Mouse (Mus musculus): ENCODE measurements around the gene Thoc3. TPM values are rescaled to one million over a fixed set of nuclear protein-coding genes. Genes with fewer than 3 reads are reported as not detected.
A peak's percentile ranks its signal among the peaks of the same experiment; 100 is the strongest.

The Thoc3 gene
- polyA plus RNA-seq, 1 experiment = 47.8 TPM

DNA sequence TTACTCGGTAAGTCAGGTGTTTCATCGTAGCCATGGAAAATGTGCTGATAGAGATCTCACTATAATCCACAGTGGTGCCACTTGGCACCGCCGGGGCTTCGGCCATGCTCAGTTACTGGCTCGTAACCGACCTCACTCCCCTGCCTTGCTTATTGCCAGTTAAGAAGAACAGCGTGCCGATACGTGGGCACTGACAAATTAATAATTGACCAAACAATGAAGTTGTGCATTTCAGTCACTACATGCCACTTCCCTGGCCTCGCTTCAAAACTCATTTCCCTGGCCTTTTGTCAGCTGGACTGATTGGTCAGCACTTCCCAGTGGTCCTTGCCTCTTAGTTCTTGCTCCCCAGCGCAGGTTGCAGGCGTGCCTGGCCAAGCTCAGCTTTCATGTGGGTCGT lies 12.8 kb upstream of the Thoc3 start:
- no peak for TF ChIP-seq CTCF (IDR thresholded peaks at IDR 0.05; ENCODE audit: borderline replicate concordance, extremely low read depth, insufficient read depth, insufficient read length)
- no peak for TF ChIP-seq POLR2A (IDR thresholded peaks at IDR 0.05; ENCODE audit: borderline replicate concordance, extremely low read depth, insufficient read depth, insufficient read length, poor library complexity, severe bottlenecking)
- no peak for DNase-seq (ENCODE audit: low read depth)

DNA sequence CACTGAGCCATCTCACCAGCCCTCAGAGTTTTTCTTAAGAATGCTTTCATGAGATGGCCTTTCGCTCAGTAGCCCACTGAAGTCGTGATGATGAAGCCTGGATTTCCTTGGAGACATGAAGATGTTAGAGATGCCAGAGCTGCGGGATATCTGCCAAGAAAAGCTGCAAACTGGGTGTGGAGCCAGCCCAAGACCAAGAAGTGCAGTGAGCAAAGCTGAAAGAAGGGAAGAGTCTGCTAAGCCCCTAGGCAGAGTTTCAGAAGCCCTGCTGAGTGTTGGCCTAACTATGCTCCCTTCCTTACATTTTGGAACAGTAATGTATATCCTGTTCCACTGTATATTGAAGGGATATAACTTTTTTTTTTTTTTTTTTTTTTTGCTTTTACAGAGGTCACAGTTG lies 10.6 kb upstream of the Thoc3 start:
- peak; percentile 50 for DNase-seq (ENCODE audit: low read depth)
- no peak for TF ChIP-seq POLR2A (IDR thresholded peaks at IDR 0.05; ENCODE audit: borderline replicate concordance, extremely low read depth, insufficient read depth, insufficient read length, poor library complexity, severe bottlenecking)
- no peak for TF ChIP-seq CTCF (IDR thresholded peaks at IDR 0.05; ENCODE audit: borderline replicate concordance, extremely low read depth, insufficient read depth, insufficient read length)

DNA sequence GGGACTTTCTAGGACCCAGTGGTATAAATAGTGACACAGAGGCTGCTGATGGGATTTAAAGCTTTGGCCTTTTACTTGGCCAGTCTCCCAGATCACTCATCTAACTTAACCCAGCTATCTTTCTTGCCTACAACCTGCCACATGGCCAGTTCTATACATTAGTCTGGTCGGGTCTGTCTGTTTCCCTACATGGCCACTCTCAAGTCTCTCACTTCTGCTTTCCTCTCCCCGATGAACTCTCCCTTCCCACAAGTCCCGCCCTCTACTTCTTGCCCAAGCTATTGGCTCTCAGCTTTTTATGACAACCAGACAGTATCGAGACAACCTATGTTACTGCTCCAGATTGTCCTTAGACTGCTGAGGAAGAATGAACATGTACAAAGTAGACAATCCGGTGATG lies 7.1 kb upstream of the Thoc3 start:
- TF ChIP-seq POLR2A (IDR thresholded peaks at IDR 0.05; ENCODE audit: borderline replicate concordance, extremely low read depth, insufficient read depth, insufficient read length, poor library complexity, severe bottlenecking) (no peak), CTCF (IDR thresholded peaks at IDR 0.05; ENCODE audit: borderline replicate concordance, extremely low read depth, insufficient read depth, insufficient read length) (no peak)
- no peak for DNase-seq (ENCODE audit: low read depth)

DNA sequence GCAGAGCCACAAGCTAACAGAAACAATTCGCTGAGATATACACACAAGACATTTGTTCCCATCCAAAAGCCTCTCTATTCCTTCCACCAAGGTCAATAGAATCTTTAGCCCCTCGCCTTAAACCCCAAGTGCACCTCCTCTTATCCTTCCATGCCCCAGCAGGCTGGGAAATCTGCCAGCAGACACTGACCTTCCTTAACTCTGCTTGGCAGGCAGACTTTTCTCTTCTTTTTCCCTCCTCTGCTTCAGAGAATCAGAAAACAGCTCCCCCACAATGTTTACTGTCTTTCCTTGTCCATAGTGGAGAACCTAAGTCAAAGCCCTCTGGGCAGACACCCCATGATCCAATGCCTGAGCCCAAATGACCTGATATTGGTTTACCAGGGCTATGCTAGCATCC lies 6.3 kb upstream of the Thoc3 start:
- TF ChIP-seq CTCF (IDR thresholded peaks at IDR 0.05; ENCODE audit: borderline replicate concordance, extremely low read depth, insufficient read depth, insufficient read length) (no peak), POLR2A (IDR thresholded peaks at IDR 0.05; ENCODE audit: borderline replicate concordance, extremely low read depth, insufficient read depth, insufficient read length, poor library complexity, severe bottlenecking) (no peak)
- DNase-seq (ENCODE audit: low read depth) = no peak

DNA sequence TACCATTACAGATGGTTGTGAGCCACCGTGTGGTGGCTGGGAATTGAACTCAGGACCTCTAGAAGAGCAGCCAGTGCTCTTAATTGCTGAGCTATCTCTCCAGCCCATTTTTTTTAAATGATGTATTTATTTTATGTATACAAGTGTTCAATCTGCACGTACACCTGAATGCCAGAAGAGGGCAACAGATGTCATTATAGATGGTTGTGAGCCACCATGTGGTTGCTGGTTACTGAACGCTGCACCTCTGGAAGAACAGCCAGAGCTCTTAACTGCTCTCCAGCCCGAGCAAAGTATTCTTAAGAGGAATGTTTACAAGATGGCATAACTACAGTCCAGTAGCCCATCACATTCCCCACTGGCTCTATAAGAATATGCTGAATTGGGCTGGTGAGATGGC lies 3.3 kb upstream of the Thoc3 start:
- DNase-seq (ENCODE audit: low read depth) = no peak
- TF ChIP-seq CTCF (IDR thresholded peaks at IDR 0.05; ENCODE audit: borderline replicate concordance, extremely low read depth, insufficient read depth, insufficient read length) (no peak), POLR2A (IDR thresholded peaks at IDR 0.05; ENCODE audit: borderline replicate concordance, extremely low read depth, insufficient read depth, insufficient read length, poor library complexity, severe bottlenecking) (no peak)

DNA sequence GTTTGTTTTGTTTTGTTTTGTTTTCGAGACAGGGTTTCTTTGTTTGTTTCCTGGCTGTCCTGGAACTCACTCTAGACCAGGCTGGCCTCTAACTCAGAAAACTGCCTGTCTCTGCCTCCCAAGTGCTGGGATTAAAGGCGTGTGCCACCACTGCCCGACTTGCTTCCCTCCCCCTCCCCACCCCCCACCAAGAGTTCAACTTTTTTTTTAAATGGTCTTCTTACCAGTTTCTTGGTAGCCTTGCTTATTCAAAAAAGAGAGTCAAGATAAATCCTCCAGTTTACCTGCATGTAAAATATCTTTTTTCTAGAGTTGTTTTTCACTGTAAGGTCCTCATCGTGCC lies 334 bp upstream of the Thoc3 start:
- TF ChIP-seq CTCF (IDR thresholded peaks at IDR 0.05; ENCODE audit: borderline replicate concordance, extremely low read depth, insufficient read depth, insufficient read length) (no peak), POLR2A (IDR thresholded peaks at IDR 0.05; ENCODE audit: borderline replicate concordance, extremely low read depth, insufficient read depth, insufficient read length, poor library complexity, severe bottlenecking) (no peak)
- DNase-seq (ENCODE audit: low read depth) = no peak

DNA sequence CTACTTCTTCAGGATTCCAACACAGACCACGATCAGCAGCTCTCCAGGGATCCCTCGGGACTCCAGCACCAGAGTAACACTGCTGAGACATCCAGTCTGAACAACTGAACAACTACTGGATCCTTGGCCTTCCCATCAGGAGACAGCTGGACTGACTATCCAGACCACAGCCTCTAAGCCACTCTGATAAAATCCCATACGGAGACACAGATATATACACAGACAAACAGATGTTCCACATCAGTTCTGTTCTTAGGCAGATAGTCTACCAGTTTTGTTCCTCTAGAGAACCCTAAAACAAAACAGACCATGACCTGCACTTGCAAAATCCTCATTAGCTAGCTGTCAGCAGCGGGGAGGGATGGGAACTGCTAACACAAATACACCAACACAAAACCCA lies 9.4 kb downstream of the Thoc3 start:
- TF ChIP-seq CTCF (IDR thresholded peaks at IDR 0.05; ENCODE audit: borderline replicate concordance, extremely low read depth, insufficient read depth, insufficient read length) (no peak), POLR2A (IDR thresholded peaks at IDR 0.05; ENCODE audit: borderline replicate concordance, extremely low read depth, insufficient read depth, insufficient read length, poor library complexity, severe bottlenecking) (no peak)
- DNase-seq (ENCODE audit: low read depth) = no peak

DNA sequence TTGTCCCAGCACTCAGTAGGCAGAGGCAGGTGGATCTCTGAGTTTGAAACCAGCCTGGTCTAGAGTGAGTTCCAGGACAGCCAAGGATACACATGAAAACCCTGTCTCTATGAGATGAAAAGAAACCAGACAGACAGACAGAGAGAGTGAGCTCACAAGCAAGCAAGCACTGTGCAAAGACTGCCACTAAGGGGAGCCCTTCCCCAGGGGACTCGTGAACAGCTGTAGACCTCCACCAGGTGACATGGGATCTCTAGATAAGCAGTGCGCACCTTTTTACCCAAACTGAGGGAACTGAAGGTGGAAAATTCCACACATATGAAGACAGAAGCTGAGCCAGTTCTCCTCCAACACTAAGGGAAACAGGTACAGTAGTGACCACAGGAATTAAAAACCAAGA lies 11.6 kb downstream of the Thoc3 start:
- peak; percentile 35; the same call in 1 of the 2 replicates for TF ChIP-seq CTCF (IDR thresholded peaks at IDR 0.05; ENCODE audit: borderline replicate concordance, extremely low read depth, insufficient read depth, insufficient read length)
- TF ChIP-seq POLR2A (IDR thresholded peaks at IDR 0.05; ENCODE audit: borderline replicate concordance, extremely low read depth, insufficient read depth, insufficient read length, poor library complexity, severe bottlenecking) = no peak
- no peak for DNase-seq (ENCODE audit: low read depth)

DNA sequence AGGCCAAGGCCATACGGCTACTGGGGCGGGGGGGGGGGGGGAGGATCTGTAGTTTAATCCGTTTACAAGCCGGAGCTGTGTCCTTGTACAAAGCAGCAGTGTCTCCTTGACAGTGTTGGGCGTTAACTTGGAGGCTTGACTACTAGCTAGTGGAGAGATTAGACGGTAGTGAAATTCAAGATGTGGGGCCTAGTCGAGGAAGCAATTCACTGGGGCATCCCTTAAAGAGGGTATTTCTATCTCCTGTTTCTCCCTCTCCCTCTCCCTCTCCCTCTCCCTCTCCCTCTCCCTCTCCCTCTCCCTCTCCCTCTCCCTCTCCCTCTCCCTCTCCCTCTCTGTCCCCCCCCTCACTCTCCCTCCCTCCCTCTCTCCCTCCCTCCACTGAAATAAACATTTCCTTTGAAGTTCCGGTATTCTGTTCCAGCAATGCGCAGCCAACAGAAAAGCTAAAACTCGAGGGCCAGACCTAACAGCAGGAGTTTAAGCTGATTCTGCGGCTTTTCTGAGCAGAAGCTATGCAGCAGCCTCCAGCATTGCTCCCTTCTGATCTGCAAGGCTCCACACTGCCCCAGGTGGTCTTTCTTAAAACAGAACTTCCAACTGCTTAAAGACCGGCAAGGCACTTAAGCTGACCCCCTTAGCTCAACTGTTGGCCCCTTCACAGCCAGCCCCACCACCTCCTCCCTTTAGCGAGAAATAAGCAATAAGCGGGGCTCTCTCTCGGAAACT lies 21.0 kb downstream of the Thoc3 start:
- TF ChIP-seq POLR2A (IDR thresholded peaks at IDR 0.05; ENCODE audit: borderline replicate concordance, extremely low read depth, insufficient read depth, insufficient read length, poor library complexity, severe bottlenecking) (no peak), CTCF (IDR thresholded peaks at IDR 0.05; ENCODE audit: borderline replicate concordance, extremely low read depth, insufficient read depth, insufficient read length) (peak; percentile 67; the same call in 1 of the 2 replicates)
- DNase-seq (ENCODE audit: low read depth) = peak; percentile 89

DNA sequence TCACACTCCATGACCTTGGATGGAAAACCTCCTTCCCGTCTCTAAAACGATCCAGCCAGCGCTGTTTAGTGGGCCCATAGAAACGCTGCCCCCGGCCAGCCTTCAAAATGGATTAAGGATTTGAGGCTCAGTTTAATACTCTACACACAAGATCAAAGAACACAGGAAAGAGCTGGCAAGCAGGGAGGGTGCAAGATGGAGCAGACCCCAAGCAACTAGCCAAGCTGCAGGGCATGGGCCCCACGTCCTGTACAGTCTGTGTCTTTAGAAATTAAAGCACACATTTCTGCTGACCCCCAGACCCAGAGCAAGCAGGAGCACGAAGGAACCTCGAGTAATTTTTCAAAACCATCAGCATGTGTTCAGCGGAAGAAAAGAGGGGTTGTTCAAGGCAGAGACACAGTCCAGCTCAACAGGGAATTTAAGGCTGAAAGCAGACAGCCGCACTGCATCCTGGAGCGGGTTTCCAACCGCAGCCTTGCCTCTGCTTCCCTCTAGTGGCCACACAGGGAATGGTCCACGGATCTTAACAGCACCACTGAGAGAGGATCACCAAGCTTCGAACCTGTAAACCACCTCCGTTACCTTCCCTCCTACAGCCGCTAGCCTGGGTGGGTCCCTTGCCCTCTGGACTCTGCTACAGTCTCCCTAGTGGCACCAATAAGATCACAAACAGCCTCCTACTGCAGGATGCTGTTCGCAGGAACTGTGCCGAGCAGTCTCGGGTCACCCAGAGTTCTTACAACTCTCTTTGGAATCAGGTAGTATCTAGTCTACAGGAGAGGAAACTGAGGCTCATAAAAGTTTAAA lies 21.8 kb downstream of the Thoc3 start:
- TF ChIP-seq POLR2A (IDR thresholded peaks at IDR 0.05; ENCODE audit: borderline replicate concordance, extremely low read depth, insufficient read depth, insufficient read length, poor library complexity, severe bottlenecking) (no peak), CTCF (IDR thresholded peaks at IDR 0.05; ENCODE audit: borderline replicate concordance, extremely low read depth, insufficient read depth, insufficient read length) (peak; percentile 100)
- peak; percentile 91 for DNase-seq (ENCODE audit: low read depth)

DNA sequence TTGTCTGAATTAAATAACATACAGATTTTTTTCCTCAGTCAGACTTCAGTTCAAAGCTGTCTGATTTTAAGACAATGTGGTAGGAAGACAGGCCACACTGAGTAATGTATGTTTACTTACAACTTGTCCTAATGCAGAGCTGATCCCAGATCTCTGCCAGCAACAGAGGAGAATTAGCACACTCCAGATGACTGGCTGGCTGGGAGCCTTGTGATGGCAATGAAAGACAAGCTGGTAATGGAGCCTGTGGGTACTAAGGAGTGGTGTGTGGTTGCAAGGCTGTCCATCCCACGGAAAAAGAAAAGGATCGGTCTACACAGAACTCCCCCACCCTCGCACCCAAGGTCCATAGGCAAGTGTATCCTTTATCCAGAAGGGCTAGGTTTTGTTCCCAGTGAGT lies 25.0 kb downstream of the Thoc3 start:
- no peak for TF ChIP-seq CTCF (IDR thresholded peaks at IDR 0.05; ENCODE audit: borderline replicate concordance, extremely low read depth, insufficient read depth, insufficient read length)
- no peak for TF ChIP-seq POLR2A (IDR thresholded peaks at IDR 0.05; ENCODE audit: borderline replicate concordance, extremely low read depth, insufficient read depth, insufficient read length, poor library complexity, severe bottlenecking)
- peak; percentile 79 for DNase-seq (ENCODE audit: low read depth)

DNA sequence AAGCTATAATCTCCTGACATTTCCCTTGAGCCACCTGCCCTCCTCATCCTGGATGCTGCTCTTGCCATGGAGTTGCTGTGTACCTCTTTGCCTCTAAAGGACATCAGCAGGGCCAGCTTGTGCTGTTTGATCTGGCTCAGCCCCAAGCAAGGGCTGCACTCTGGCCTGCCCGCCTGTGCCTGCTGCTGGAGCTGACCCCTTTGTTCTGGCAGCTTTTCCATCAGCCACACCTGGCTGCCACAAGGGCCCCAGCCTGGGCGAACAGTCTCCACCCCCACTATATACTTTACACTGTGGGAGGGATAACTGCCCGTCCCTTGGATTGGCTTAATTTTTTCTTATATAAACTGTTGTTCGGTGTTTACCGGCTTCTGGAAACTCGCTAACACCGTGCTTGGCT lies 28.7 kb downstream of the Thoc3 start:
- TF ChIP-seq POLR2A (IDR thresholded peaks at IDR 0.05; ENCODE audit: borderline replicate concordance, extremely low read depth, insufficient read depth, insufficient read length, poor library complexity, severe bottlenecking) (no peak), CTCF (IDR thresholded peaks at IDR 0.05; ENCODE audit: borderline replicate concordance, extremely low read depth, insufficient read depth, insufficient read length) (no peak)

More for the DNA sequence above, 28.7 kb downstream of the Thoc3 start:
- no peak for DNase-seq (ENCODE audit: low read depth)

Measured in brain, embryonic 14.5 days (tissue).